Mouse (Mus musculus) CD4-positive, CD25-positive, alpha-beta regulatory T cell, adult 4 months (primary cell): Measurements from ENCODE around the gene Sbk1. TPM values are rescaled to one million over a fixed set of nuclear protein-coding genes. Genes with fewer than 3 reads are reported as not detected.

Experiments used
- ATAC-seq: one replicate; pipeline ENCODE4 v1.8.0; 2017
- polyA plus RNA-seq, 2 experiments: library from polyadenylated mRNA; unstranded; fragments of 100-300 nt; shearing (Covaris generic); gene quantifications; one replicate each; pipeline ENCODE4 v1.2.1; 2017

Sbk1 gene
- polyA plus RNA-seq, 2 experiments from 2014 or later: 2.7 to 5.0 TPM

GRCm38 (mm10) chr7:126340206-126340618 is 67.8 kb downstream of the Sbk1 start:
- peak; percentile 72 for ATAC-seq

GRCm38 (mm10) chr7:126340896-126341295 is 68.5 kb downstream of the Sbk1 start:
- no peak for ATAC-seq

Other genes starting within 250 kb of the Sbk1 start
- not detected for gene Gsg1l, start 190.2 kb upstream of the Sbk1 start, polyA plus RNA-seq
- gene Xpo6, start 72.1 kb upstream of the Sbk1 start, polyA plus RNA-seq: 100 to 1,000 TPM; 117 to 126 TPM
- 1,000 to 10,000 TPM in 1 of 2 experiments, 100 to 1,000 TPM in 1; 947 to 1,259 TPM for gene Lat, start 97.0 kb downstream of the Sbk1 start, polyA plus RNA-seq
- gene Spns1, start 104.8 kb downstream of the Sbk1 start, polyA plus RNA-seq: 10 to 100 TPM; 42.8 to 86.8 TPM
- 1 to 10 TPM; 2.6 to 2.8 TPM for gene Nfatc2ip, start 124.1 kb downstream of the Sbk1 start, polyA plus RNA-seq
- 10 to 100 TPM in 1 of 2 experiments, not detected in 1; 16.9 TPM for gene Cd19, start 142.3 kb downstream of the Sbk1 start, polyA plus RNA-seq
- gene Rabep2, start 156.1 kb downstream of the Sbk1 start, polyA plus RNA-seq: 10 to 100 TPM; 31.9 to 68.2 TPM
- under 1 TPM; 0.18 to 0.38 TPM for gene Atp2a1, start 190.5 kb downstream of the Sbk1 start, polyA plus RNA-seq
- 10 to 100 TPM; 11.5 to 13.1 TPM for gene Sh2b1, start 202.8 kb downstream of the Sbk1 start, polyA plus RNA-seq
- gene Tufm, start 214.7 kb downstream of the Sbk1 start, polyA plus RNA-seq: 10 to 100 TPM; 79.8 to 89.2 TPM
- gene Atxn2l, start 230.8 kb downstream of the Sbk1 start, polyA plus RNA-seq: 10 to 100 TPM; 15.6 to 17.4 TPM